Mouse (Mus musculus): ENCODE data around the gene Slc34a3. TPM values are rescaled to one million over a fixed set of nuclear protein-coding genes. Genes with fewer than 3 reads are reported as not detected.

Gene Slc34a3
- not detected in 2 replicates for polyA plus RNA-seq (2015; fragmentation: Nextera tagmentation; extraction: Ambion mirVana)

- Histone ChIP-seq H3K9ac (replicated peaks) (no peak within 1 kb of the TSS), H3K27ac (replicated peaks) (no peak within 1 kb of the TSS), H3K27me3 (peaks cover 5% of the 10 kb centered on the region; the same call in 1 of the 2 replicates), H3K4me1 (no peaks in the 10 kb centered on the region), H3K4me3 (no peak within 1 kb of the TSS), H3K36me3 (no peaks in the 10 kb centered on the region), H3K9me3 (no peaks in the 10 kb centered on the region), H3K4me2 (replicated peaks) (no peak within 1 kb of the TSS)
- 92% methylated on average over 3 of the region's 3 CpGs for WGBS
- no peak for ATAC-seq (replicated peaks)
Measured at GRCm38 (mm10) chr2:25234050-25234449, at the start of gene Slc34a3. TSS of gene Slc34a3 (minus strand) at chr2:25234364.

- H3K27me3 ChIP-seq, result no peaks in the 10 kb centered on the region
- H3K36me3 ChIP-seq, result peaks cover 96% of the 10 kb centered on the region
- no peaks in the 10 kb centered on the region for H3K9me3 ChIP-seq
- WGBS, result 62% methylated on average over 13 of the region's 13 CpGs
- H3K4me2 ChIP-seq (replicated peaks), result no peak overlapping the region
- peak; percentile 57; the same call in 1 of the 2 replicates for ATAC-seq (replicated peaks)
- H3K9ac ChIP-seq (replicated peaks), result no peak overlapping the region
- no peak overlapping the region for H3K27ac ChIP-seq (replicated peaks)
- peaks cover 1% of the 10 kb centered on the region for H3K4me1 ChIP-seq
- no peak overlapping the region for H3K4me3 ChIP-seq
Measured at GRCm38 (mm10) chr2:25278928-25279882, 45.0 kb upstream of the Slc34a3 start.

- Histone ChIP-seq H3K9me3 (no peaks in the 10 kb centered on the region), H3K4me3 (peak overlapping the region; percentile 74), H3K36me3 (peaks cover 64% of the 10 kb centered on the region), H3K4me2 (replicated peaks) (peak overlapping the region; percentile 93), H3K27ac (replicated peaks) (0 out of 2 replicates have a peak overlapping the region, but pooled peaks have one; percentile 4), H3K9ac (replicated peaks) (peak overlapping the region; percentile 68), H3K4me1 (peaks cover 32% of the 10 kb centered on the region), H3K27me3 (no peaks in the 10 kb centered on the region)
- 40% methylated on average over 16 of the region's 16 CpGs for WGBS
- 0 out of 2 replicates have a peak, but pooled peaks have one; percentile 1 for ATAC-seq (replicated peaks)
Measured at GRCm38 (mm10) chr2:25273010-25273409, 38.8 kb upstream of the Slc34a3 start.

- ATAC-seq (replicated peaks), result peak; percentile 75
- H3K4me1 ChIP-seq, result peaks cover 37% of the 10 kb centered on the region
- no peaks in the 10 kb centered on the region for H3K9me3 ChIP-seq
- H3K27ac ChIP-seq (replicated peaks), result peak overlapping the region; percentile 66
- WGBS, result under 1% methylated on average over 29 of the region's 29 CpGs
- H3K4me2 ChIP-seq (replicated peaks), result peak overlapping the region; percentile 93
- peak overlapping the region; percentile 74 for H3K4me3 ChIP-seq
- H3K9ac ChIP-seq (replicated peaks), result peak overlapping the region; percentile 68
- H3K36me3 ChIP-seq, result peaks cover 60% of the 10 kb centered on the region
- H3K27me3 ChIP-seq, result no peaks in the 10 kb centered on the region
Measured at GRCm38 (mm10) chr2:25272515-25272914, 38.4 kb upstream of the Slc34a3 start.

- peak; percentile 94 for ATAC-seq (replicated peaks)
- Histone ChIP-seq H3K27ac (replicated peaks) (peak within 1 kb of the TSS; percentile 66), H3K36me3 (peaks cover 54% of the 10 kb centered on the region), H3K4me2 (replicated peaks) (peak within 1 kb of the TSS; percentile 93), H3K4me1 (peaks cover 43% of the 10 kb centered on the region), H3K9ac (replicated peaks) (peak within 1 kb of the TSS; percentile 68), H3K9me3 (no peaks in the 10 kb centered on the region), H3K4me3 (peak within 1 kb of the TSS; percentile 74), H3K27me3 (no peaks in the 10 kb centered on the region)
- WGBS, result under 1% methylated on average over 55 of the region's 55 CpGs
Measured at GRCm38 (mm10) chr2:25271827-25272511, 37.8 kb upstream of the Slc34a3 start, which contains the start of the genes Ssna1 and Anapc2. TSS of gene Ssna1 (minus strand) at chr2:25272438. TSS of gene Anapc2 (plus strand) at chr2:25272478.

GRCm38 (mm10) chr2:25267746-25268309 is 33.7 kb upstream of the Slc34a3 start:
- Histone ChIP-seq H3K9me3 (no peaks in the 10 kb centered on the region), H3K27me3 (peaks cover 15% of the 10 kb centered on the region; the same call in 1 of the 2 replicates), H3K4me1 (peaks cover 68% of the 10 kb centered on the region), H3K4me3 (no peak overlapping the region), H3K27ac (replicated peaks) (no peak overlapping the region), H3K9ac (replicated peaks) (no peak overlapping the region), H3K4me2 (replicated peaks) (no peak overlapping the region), H3K36me3 (peaks cover 21% of the 10 kb centered on the region)
- ATAC-seq (replicated peaks), result no peak
- 69% methylated on average over 4 of the region's 4 CpGs for WGBS

GRCm38 (mm10) chr2:25267241-25267640 is 33.1 kb upstream of the Slc34a3 start:
- H3K4me2 ChIP-seq (replicated peaks), result peak overlapping the region; percentile 98; the same call in 1 of the 2 replicates
- H3K36me3 ChIP-seq, result peaks cover 21% of the 10 kb centered on the region
- no peaks in the 10 kb centered on the region for H3K9me3 ChIP-seq
- H3K9ac ChIP-seq (replicated peaks), result peak overlapping the region; percentile 10; the same call in 1 of the 2 replicates
- H3K27me3 ChIP-seq, result peaks cover 15% of the 10 kb centered on the region; the same call in 1 of the 2 replicates
- no peak for ATAC-seq (replicated peaks)
- no peak overlapping the region for H3K4me3 ChIP-seq
- H3K4me1 ChIP-seq, result peaks cover 67% of the 10 kb centered on the region
- 0 out of 2 replicates have a peak overlapping the region, but pooled peaks have one; percentile 9 for H3K27ac ChIP-seq (replicated peaks)

GRCm38 (mm10) chr2:25266720-25267119 is 32.6 kb upstream of the Slc34a3 start:
- no peak for ATAC-seq (replicated peaks)

GRCm38 (mm10) chr2:25265897-25266656 is 31.9 kb upstream of the Slc34a3 start:
- no peak for ATAC-seq (replicated peaks)
- Histone ChIP-seq H3K9ac (replicated peaks) (0 out of 2 replicates have a peak overlapping the region, but pooled peaks have one; percentile 23), H3K4me3 (peak overlapping the region; percentile 5; the same call in 1 of the 2 replicates), H3K27ac (replicated peaks) (peak overlapping the region; percentile 9; the same call in 1 of the 2 replicates), H3K4me2 (replicated peaks) (peak overlapping the region; percentile 98), H3K4me1 (peaks cover 65% of the 10 kb centered on the region), H3K9me3 (no peaks in the 10 kb centered on the region), H3K27me3 (peaks cover 15% of the 10 kb centered on the region; the same call in 1 of the 2 replicates), H3K36me3 (peaks cover 21% of the 10 kb centered on the region)
- 57% methylated on average over 6 of the region's 6 CpGs for WGBS

More at GRCm38 (mm10) chr2:25266720-25267119, 32.6 kb upstream of the Slc34a3 start:
- Histone ChIP-seq H3K4me1 (peaks cover 72% of the 10 kb centered on the region), H3K9me3 (no peaks in the 10 kb centered on the region), H3K9ac (replicated peaks) (peak overlapping the region; percentile 23; the same call in 1 of the 2 replicates), H3K4me2 (replicated peaks) (peak overlapping the region; percentile 98), H3K36me3 (peaks cover 21% of the 10 kb centered on the region), H3K4me3 (no peak overlapping the region), H3K27ac (replicated peaks) (peak overlapping the region; percentile 9; the same call in 1 of the 2 replicates), H3K27me3 (peaks cover 15% of the 10 kb centered on the region; the same call in 1 of the 2 replicates)
- 29% methylated on average over 2 of the region's 2 CpGs for WGBS

- H3K4me1 ChIP-seq, result peaks cover 56% of the 10 kb centered on the region
Measured at GRCm38 (mm10) chr2:25264851-25265250, 30.7 kb upstream of the Slc34a3 start.

More at GRCm38 (mm10) chr2:25264851-25265250, 30.7 kb upstream of the Slc34a3 start:
- Histone ChIP-seq H3K9me3 (no peaks in the 10 kb centered on the region), H3K4me3 (no peak overlapping the region), H3K36me3 (peaks cover 10% of the 10 kb centered on the region), H3K4me2 (replicated peaks) (peak overlapping the region; percentile 98), H3K27ac (replicated peaks) (no peak overlapping the region), H3K27me3 (peaks cover 15% of the 10 kb centered on the region; the same call in 1 of the 2 replicates), H3K9ac (replicated peaks) (peak overlapping the region; percentile 13; the same call in 1 of the 2 replicates)
- 76% methylated on average over 3 of the region's 3 CpGs for WGBS
- ATAC-seq (replicated peaks), result no peak
